Mouse (Mus musculus) E14TG2a.4 (cell line): ENCODE data around the gene Ptpa.

Experiments used
- CTCF ChIP-seq: conservative IDR thresholded peaks from 2 replicates; pipeline ENCODE4 v1.5.1; 2014; ENCODE audit warnings: low read length
- NANOG ChIP-seq: IDR thresholded peaks from 2 replicates; pipeline ENCODE4 v1.6.1; 2014; ENCODE audit warnings: borderline replicate concordance, low read length, mixed read lengths
- POU5F1 ChIP-seq: IDR thresholded peaks from 2 replicates; pipeline ENCODE4 v1.6.1; 2014; ENCODE audit warnings: low read length, borderline replicate concordance

GRCm38 (mm10) chr2:30444450-30444849, 28.6 kb downstream of the Ptpa start:
- TF ChIP-seq CTCF, result no peak
- TF ChIP-seq POU5F1, result no peak
- no peak for TF ChIP-seq NANOG
